Mouse (Mus musculus) olfactory bulb, adult 2 months (tissue): ENCODE results near the gene Dach1. TPM values are rescaled to one million over a fixed set of nuclear protein-coding genes. Genes with fewer than 3 reads are reported as not detected.

Source experiments
- H3K27ac ChIP-seq: fragments of 200-500 bp; 2 replicates; pipeline ENCODE4 v1.5.1; 2012; ENCODE audit warnings: low read depth, low read length; ENCODE audit not compliant: insufficient read depth
- H3K4me1 ChIP-seq: fragments of 200-500 bp; 2 replicates; pipeline ENCODE4 v1.6.1; 2012; ENCODE audit warnings: low read length; ENCODE audit not compliant: control insufficient read depth, insufficient read depth
- H3K4me3 ChIP-seq: fragments of 200-500 bp; 2 replicates; pipeline ENCODE4 v1.5.1; 2012; ENCODE audit warnings: mild to moderate bottlenecking, low read depth, low read length, moderate library complexity; ENCODE audit not compliant: insufficient read depth
- CTCF ChIP-seq: fragments of 200-500 bp; IDR thresholded peaks from 2 replicates; pipeline ENCODE4 v1.5.1; 2012; ENCODE audit warnings: low read depth, mild to moderate bottlenecking, low read length, moderate library complexity; ENCODE audit not compliant: insufficient read depth
- POLR2A ChIP-seq: fragments of 200-500 bp; IDR thresholded peaks from 2 replicates; pipeline ENCODE4 v1.6.1; 2012; ENCODE audit warnings: mild to moderate bottlenecking, low read depth, low read length, moderate library complexity; ENCODE audit not compliant: insufficient read depth
- WGBS: fragments of 180-500 bp; shearing (Covaris S2); methylation state at CpG from one replicate; pipeline ENCODE4 v1.1.7; 2018; 5-methylcytosine and 5-hydroxymethylcytosine counted together
- polyA plus RNA-seq: library from polyadenylated mRNA; stranded (reverse); fragments of >200 nt; gene quantifications from 2 replicates; pipeline ENCODE4 v1.2.4, GENCODE M21; 2012; ENCODE audit warnings: low replicate concordance; ENCODE audit not compliant: missing spikeins, insufficient read depth, insufficient read length

Dach1 gene
- polyA plus RNA-seq, 1 experiment: not detected

DNA sequence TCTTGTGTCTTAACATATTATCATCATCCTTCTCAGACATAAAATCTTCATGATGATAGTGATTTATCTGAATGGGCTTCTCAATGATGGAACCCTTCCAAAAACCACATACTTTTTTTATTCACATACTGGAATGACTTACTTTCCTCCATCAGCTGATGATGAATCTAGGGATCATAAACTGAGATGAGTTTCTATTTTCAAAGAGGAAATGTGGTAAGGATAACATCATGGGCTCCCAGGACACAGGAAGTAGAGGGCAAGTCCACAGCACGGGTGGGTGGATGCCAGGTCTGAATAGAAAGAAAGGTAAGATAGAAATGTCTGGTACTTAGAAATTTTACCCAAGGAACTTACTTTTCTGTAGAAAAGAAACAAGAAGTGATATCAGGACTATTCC is 56.5 kb downstream of the Dach1 start:
- H3K27ac ChIP-seq: no peak overlapping the region

DNA sequence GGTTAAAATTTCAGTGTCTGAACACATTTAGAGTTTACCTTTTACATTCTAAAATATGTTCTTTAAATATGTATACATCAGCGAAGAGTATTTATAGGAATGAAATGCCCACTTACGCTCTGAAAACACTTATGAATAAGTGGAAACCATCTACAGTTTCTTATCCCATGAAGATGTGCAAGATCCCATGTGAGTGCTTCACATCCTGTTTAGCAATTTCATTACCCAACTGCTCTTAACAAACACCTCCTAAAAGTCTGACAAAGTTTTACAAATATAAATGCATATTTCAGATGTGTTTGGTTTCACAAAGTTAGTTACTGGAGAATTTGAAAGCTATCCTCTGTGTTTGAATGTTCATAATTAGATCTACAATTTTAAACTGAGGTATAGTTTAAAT is 59.6 kb downstream of the Dach1 start:
- no peaks in the 10 kb centered on the region for H3K4me1 ChIP-seq
- TF ChIP-seq CTCF (no peak), POLR2A (no peak)
- 98% methylated on average over 2 of the region's 2 CpGs for WGBS
- no peak overlapping the region for H3K4me3 ChIP-seq
- no peak overlapping the region for H3K27ac ChIP-seq

More for the DNA sequence above, 56.5 kb downstream of the Dach1 start:
- TF ChIP-seq POLR2A: no peak
- no peak for TF ChIP-seq CTCF
- WGBS: 85% methylated on average over 1 of the region's 1 CpGs
- no peaks in the 10 kb centered on the region for H3K4me1 ChIP-seq
- H3K4me3 ChIP-seq: no peak overlapping the region

- H3K4me3 ChIP-seq: no peak overlapping the region
- TF ChIP-seq POLR2A (no peak), CTCF (no peak)
- H3K27ac ChIP-seq: no peak overlapping the region
- WGBS: 53% methylated on average over 3 of the region's 3 CpGs
- no peaks in the 10 kb centered on the region for H3K4me1 ChIP-seq
Observed at GRCm38 (mm10) chr14:98108764-98109163, 60.8 kb downstream of the Dach1 start.

GRCm38 (mm10) chr14:98106208-98106607 is 63.4 kb downstream of the Dach1 start:
- Histone ChIP-seq H3K27ac (no peak overlapping the region), H3K4me1 (no peaks in the 10 kb centered on the region), H3K4me3 (no peak overlapping the region)
- TF ChIP-seq POLR2A (no peak), CTCF (no peak)

DNA sequence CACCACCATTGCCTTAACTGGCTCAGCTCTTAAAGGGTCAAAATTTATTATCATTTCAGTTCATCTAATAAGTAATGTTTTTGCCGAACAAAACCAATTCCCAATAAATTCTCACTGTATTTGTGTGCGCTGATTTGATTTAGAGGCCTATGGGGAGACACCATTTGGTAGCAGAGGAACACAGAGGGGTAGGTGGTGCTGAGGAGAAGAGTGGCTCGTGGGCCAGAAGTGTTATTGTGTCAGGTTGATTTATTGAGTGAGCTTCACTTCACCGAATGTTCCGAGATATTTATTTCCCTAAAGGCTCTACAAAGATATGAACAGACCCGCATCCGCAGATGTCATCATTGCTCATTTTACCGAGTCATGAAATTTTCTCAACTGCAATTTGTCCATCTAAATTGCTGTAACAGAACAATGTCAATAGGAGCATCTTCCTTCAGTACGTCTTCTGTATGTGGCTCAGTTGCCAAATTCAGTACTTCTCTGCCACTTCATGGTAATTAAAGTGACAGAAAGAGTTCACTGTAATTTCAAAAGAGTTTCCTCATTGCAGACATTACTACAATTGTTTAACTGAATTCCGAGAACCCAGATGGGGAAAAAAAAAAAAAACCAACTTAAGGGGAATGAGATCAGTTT is 65.1 kb downstream of the Dach1 start:
- no peak overlapping the region for H3K27ac ChIP-seq
- no peak for TF ChIP-seq CTCF
- no peak for TF ChIP-seq POLR2A
- H3K4me3 ChIP-seq: no peak overlapping the region
- 88% methylated on average over 10 of the region's 10 CpGs for WGBS
- H3K4me1 ChIP-seq: no peaks in the 10 kb centered on the region

GRCm38 (mm10) chr14:98095229-98095628 is 74.3 kb downstream of the Dach1 start:
- TF ChIP-seq POLR2A: no peak
- TF ChIP-seq CTCF: no peak
- no peaks in the 10 kb centered on the region for H3K4me1 ChIP-seq
- 69% methylated on average over 4 of the region's 4 CpGs for whole genome bisulfite sequencing
- no peak overlapping the region for H3K4me3 ChIP-seq
- H3K27ac ChIP-seq: no peak overlapping the region

DNA sequence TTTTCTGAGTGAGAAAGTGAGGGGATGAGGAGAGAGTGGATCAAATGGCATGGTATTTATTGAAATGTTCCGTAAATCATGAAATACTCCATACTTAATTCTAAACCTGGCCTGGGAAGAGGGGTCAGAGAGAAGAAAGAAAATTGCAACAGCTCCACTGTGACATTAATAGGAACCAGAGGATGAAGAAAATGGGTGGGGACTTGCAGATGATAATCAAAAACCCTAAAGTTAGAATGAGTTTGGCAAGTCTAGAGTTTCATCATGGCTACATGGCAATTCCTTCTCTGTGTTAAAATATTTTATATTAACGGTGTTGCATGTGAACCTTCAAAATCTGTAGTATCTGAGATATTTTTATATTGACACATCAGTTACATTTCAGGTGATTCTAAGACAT is 80.3 kb downstream of the Dach1 start:
- Histone ChIP-seq H3K4me3 (no peak overlapping the region), H3K27ac (no peak overlapping the region), H3K4me1 (no peaks in the 10 kb centered on the region)
- 97% methylated on average over 2 of the region's 2 CpGs for WGBS
- TF ChIP-seq POLR2A: no peak
- no peak for TF ChIP-seq CTCF

DNA sequence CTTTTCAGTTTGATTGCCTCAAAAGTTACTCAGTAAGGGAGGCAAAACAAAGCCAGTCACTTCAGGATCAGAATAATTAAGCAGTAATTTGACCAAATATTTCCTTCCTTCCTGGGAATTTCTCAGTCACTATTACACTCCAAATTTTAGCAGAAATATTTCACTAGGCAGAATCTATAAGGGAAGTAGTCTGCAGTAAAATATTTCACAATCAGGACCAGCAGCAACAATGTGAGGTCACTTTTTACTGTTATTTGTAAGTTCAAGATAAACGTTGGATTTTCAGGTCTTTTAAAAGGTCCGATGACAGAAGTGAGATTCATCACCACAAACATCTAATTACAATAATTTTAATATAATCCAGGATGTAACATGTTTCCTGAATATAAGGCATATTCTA is 82.2 kb downstream of the Dach1 start:
- TF ChIP-seq CTCF (no peak), POLR2A (no peak)
- Histone ChIP-seq H3K4me3 (no peak overlapping the region), H3K27ac (no peak overlapping the region), H3K4me1 (no peaks in the 10 kb centered on the region)
- 75% methylated on average over 2 of the region's 2 CpGs for WGBS

DNA sequence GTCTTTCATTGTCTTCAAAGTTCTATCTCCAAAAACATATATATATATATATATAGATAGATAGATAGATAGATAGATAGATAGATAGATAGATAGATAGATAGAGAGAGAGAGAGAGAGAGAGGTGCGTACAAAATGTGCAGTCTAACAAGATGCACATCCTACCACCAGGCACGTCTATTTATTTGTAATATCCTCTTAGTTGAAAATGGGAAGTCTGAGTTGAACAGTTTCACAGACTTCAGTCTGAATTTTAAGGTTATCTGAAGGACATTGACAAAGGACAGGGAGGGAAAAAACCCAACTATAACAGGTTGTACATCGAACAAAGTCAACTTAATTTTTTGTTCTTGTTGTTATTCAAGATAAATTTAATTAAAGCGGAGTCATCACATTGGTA is 82.8 kb downstream of the Dach1 start:
- H3K4me3 ChIP-seq: no peak overlapping the region
- no peaks in the 10 kb centered on the region for H3K4me1 ChIP-seq
- 91% methylated on average over 4 of the region's 4 CpGs for WGBS
- no peak overlapping the region for H3K27ac ChIP-seq
- TF ChIP-seq POLR2A (no peak), CTCF (no peak)

DNA sequence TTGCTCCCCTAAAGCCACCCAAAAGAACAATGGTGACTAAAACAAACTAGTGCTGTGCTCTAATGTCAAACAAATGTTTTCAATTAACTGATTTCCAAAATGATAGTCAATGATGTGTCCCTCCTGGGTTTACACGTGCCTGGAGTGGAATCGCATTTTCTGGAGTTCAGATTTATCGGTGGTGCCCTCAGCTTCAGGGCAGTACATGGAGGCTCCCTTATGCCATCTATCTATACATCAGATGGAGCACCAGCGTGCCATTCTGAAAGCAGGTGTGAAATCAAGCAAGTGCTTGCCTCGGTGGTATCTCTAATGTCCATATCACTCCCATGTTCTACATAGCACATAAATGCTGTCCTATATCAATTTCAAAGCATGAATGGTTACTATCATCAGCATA is 84.4 kb downstream of the Dach1 start:
- TF ChIP-seq POLR2A: no peak
- no peak for TF ChIP-seq CTCF
- no peak overlapping the region for H3K27ac ChIP-seq

More for the DNA sequence above, 84.4 kb downstream of the Dach1 start:
- 79% methylated on average over 5 of the region's 5 CpGs for WGBS
- H3K4me1 ChIP-seq: no peaks in the 10 kb centered on the region
- H3K4me3 ChIP-seq: no peak overlapping the region
